Mouse (Mus musculus): Measurements from ENCODE around the gene Cd2bp2. TPM values are rescaled to one million over a fixed set of nuclear protein-coding genes. Genes with fewer than 3 reads are reported as not detected.

Cd2bp2 gene
- polyA plus RNA-seq, 1 experiment from 2014 or later = 88.2 TPM

Other genes starting within 250 kb of the Cd2bp2 start
- 4.8 and 8.5 TPM in 2 replicates for gene Asphd1, start 246.5 kb downstream of the Cd2bp2 start, polyA plus RNA-seq (2015; fragmentation: Nextera tagmentation; extraction: Ambion mirVana)
- gene Sez6l2, start 245.5 kb downstream of the Cd2bp2 start, polyA plus RNA-seq (2015; fragmentation: Nextera tagmentation; extraction: Ambion mirVana) = 26.1 and 30.6 TPM in 2 replicates
- gene Cdipt, start 220.1 kb downstream of the Cd2bp2 start, polyA plus RNA-seq (2015; fragmentation: Nextera tagmentation; extraction: Ambion mirVana) = 115 and 122 TPM in 2 replicates
- gene Cdiptos, start 220.0 kb downstream of the Cd2bp2 start, polyA plus RNA-seq (2015; fragmentation: Nextera tagmentation; extraction: Ambion mirVana) = 0.45 and 1.2 TPM in 2 replicates
- 3.0 and 3.7 TPM in 2 replicates for gene Mvp, start 181.4 kb downstream of the Cd2bp2 start, polyA plus RNA-seq (2015; fragmentation: Nextera tagmentation; extraction: Ambion mirVana)
- not detected in 2 replicates for gene Pagr1b, start 179.6 kb downstream of the Cd2bp2 start, polyA plus RNA-seq (2015; fragmentation: Nextera tagmentation; extraction: Ambion mirVana)
- gene Pagr1a, start 178.7 kb downstream of the Cd2bp2 start, polyA plus RNA-seq (2015; fragmentation: Nextera tagmentation; extraction: Ambion mirVana) = 22.9 and 39.8 TPM in 2 replicates
- 54.8 and 74.1 TPM in 2 replicates for gene Gm42742, start 175.0 kb downstream of the Cd2bp2 start, polyA plus RNA-seq (2015; fragmentation: Nextera tagmentation; extraction: Ambion mirVana)
- gene Prrt2, start 174.8 kb downstream of the Cd2bp2 start, polyA plus RNA-seq (2015; fragmentation: Nextera tagmentation; extraction: Ambion mirVana) = 21.1 and 29.9 TPM in 2 replicates
- gene Maz, start 169.0 kb downstream of the Cd2bp2 start, polyA plus RNA-seq (2015; fragmentation: Nextera tagmentation; extraction: Ambion mirVana) = 57.9 and 58.8 TPM in 2 replicates
- 52.9 and 61.2 TPM in 2 replicates for gene Kif22, start 153.6 kb downstream of the Cd2bp2 start, polyA plus RNA-seq (2015; fragmentation: Nextera tagmentation; extraction: Ambion mirVana)
- gene Zg16, start 108.7 kb downstream of the Cd2bp2 start, polyA plus RNA-seq (2015; fragmentation: Nextera tagmentation; extraction: Ambion mirVana) = not detected in 2 replicates
- 1.5 and 1.9 TPM in 2 replicates for gene AI467606, start 104.7 kb downstream of the Cd2bp2 start, polyA plus RNA-seq (2015; fragmentation: Nextera tagmentation; extraction: Ambion mirVana)
- 0.28 and 1.0 TPM in 2 replicates for gene Qprt, start 73.8 kb downstream of the Cd2bp2 start, polyA plus RNA-seq (2015; fragmentation: Nextera tagmentation; extraction: Ambion mirVana)
- gene Spn, start 58.2 kb downstream of the Cd2bp2 start, polyA plus RNA-seq (2015; fragmentation: Nextera tagmentation; extraction: Ambion mirVana) = 0.09 TPM in 1 of 2 replicates, not detected in the other
- 24.9 and 31.0 TPM in 2 replicates for gene Tbc1d10b, start 12.4 kb upstream of the Cd2bp2 start, polyA plus RNA-seq (2015; fragmentation: Nextera tagmentation; extraction: Ambion mirVana)
- 4.1 and 8.3 TPM in 2 replicates for gene Mylpf, start 12.8 kb upstream of the Cd2bp2 start, polyA plus RNA-seq (2015; fragmentation: Nextera tagmentation; extraction: Ambion mirVana)
- 66.1 and 69.3 TPM in 2 replicates for gene Zfp553, start 37.0 kb upstream of the Cd2bp2 start, polyA plus RNA-seq (2015; fragmentation: Nextera tagmentation; extraction: Ambion mirVana)
- 18.8 and 26.5 TPM in 2 replicates for gene Sept1, start 37.1 kb upstream of the Cd2bp2 start, polyA plus RNA-seq (2015; fragmentation: Nextera tagmentation; extraction: Ambion mirVana)
- gene Zfp771, start 48.2 kb upstream of the Cd2bp2 start, polyA plus RNA-seq (2015; fragmentation: Nextera tagmentation; extraction: Ambion mirVana) = 59.1 and 66.6 TPM in 2 replicates
- gene Dctpp1, start 64.7 kb upstream of the Cd2bp2 start, polyA plus RNA-seq (2015; fragmentation: Nextera tagmentation; extraction: Ambion mirVana) = 143 and 147 TPM in 2 replicates
- 48.3 and 49.2 TPM in 2 replicates for gene Sephs2, start 78.0 kb upstream of the Cd2bp2 start, polyA plus RNA-seq (2015; fragmentation: Nextera tagmentation; extraction: Ambion mirVana)
- gene Itgal, start 100.2 kb upstream of the Cd2bp2 start, polyA plus RNA-seq (2015; fragmentation: Nextera tagmentation; extraction: Ambion mirVana) = 0.16 and 0.20 TPM in 2 replicates
- gene Zfp768, start 149.5 kb upstream of the Cd2bp2 start, polyA plus RNA-seq (2015; fragmentation: Nextera tagmentation; extraction: Ambion mirVana) = 10.5 and 10.6 TPM in 2 replicates
- gene Zfp747, start 180.0 kb upstream of the Cd2bp2 start, polyA plus RNA-seq (2015; fragmentation: Nextera tagmentation; extraction: Ambion mirVana) = 8.2 and 9.6 TPM in 2 replicates
- 4.2 and 5.1 TPM in 2 replicates for gene 9130019O22Rik, start 191.1 kb upstream of the Cd2bp2 start, polyA plus RNA-seq (2015; fragmentation: Nextera tagmentation; extraction: Ambion mirVana)
- 5.3 and 6.3 TPM in 2 replicates for gene E430018J23Rik, start 197.6 kb upstream of the Cd2bp2 start, polyA plus RNA-seq (2015; fragmentation: Nextera tagmentation; extraction: Ambion mirVana)
- gene Zfp764, start 210.8 kb upstream of the Cd2bp2 start, polyA plus RNA-seq (2015; fragmentation: Nextera tagmentation; extraction: Ambion mirVana) = 5.2 and 5.9 TPM in 2 replicates
- 28.4 and 28.6 TPM in 2 replicates for gene Zfp688, start 226.0 kb upstream of the Cd2bp2 start, polyA plus RNA-seq (2015; fragmentation: Nextera tagmentation; extraction: Ambion mirVana)

Measured in forebrain, embryonic 16.5 days (tissue).